Mouse (Mus musculus) adrenal gland, adult 18-20 months (tissue): ENCODE results near the gene Spag8. TPM values are rescaled to one million over a fixed set of nuclear protein-coding genes. Genes with fewer than 3 reads are reported as not detected.

Source experiments
- DNase-seq, 2 experiments: peaks; one replicate each; pipeline ENCODE4 v3.0.0; 2021 to 2022; ENCODE audit warnings: low spot score in 2 of 2
- total RNA-seq, 2 experiments: library from RNA; stranded (reverse); gene quantifications; 1 replicate in 1 of 2; 2 replicates in 1 of 2; pipeline ENCODE4 v1.2.3; 2021

Gene Spag8
- total RNA-seq, 2 experiments from 2014 or later, result 0.53 to 0.54 TPM

DNA sequence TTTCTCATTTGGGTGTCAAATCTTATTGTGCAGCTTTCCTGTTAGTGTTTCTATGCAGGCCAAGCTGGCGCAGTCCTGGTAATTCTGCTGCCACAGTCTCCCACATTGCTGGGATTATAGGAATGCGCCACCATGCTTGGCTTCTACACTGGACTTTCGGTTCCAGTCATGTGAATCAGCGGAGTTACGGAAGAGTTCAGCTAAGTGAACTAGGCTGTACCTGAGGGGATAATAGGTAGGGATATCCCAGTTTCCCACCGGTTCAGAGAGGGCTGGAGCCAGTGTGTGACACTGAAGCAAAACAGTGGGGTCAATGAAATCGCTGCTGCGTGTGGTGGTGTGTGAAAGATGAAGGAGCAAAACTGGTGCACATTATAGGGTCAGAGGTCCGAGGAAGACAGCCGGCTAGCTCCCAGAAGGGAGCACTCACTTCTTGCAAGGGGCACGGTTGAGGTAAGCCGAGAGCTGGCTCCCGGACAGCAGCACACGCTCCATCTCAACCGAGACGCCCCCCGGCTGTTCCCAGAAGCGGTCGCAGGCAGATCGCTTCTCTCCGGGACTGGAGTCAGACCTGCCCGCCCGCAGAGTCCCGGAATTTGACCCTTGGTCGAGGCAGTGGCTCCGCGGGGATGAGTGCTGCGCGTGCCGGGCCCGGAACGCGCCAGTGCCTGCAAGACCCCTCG is 2.4 kb upstream of the Spag8 start:
- DNase-seq, result no peak

DNA sequence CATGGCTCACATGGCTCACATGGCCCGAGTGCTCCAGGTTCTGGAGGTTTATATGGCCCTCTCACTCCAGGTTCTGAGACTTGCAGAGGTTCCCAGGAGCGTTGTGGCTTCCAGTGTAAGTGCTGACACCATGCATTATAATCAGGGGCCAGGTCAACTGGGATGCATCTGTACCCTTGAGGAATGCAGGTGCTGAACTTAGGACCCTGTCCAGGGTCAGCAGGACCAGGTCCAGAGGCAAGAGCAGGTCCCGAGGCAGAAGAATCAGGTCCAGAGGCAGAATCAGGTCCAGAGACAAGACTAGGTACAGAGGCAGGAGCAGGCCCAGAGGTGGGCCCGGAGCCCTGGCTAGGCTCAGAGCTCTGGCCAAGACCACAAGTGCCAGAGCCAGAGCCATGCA is 668 bp downstream of the Spag8 start:
- DNase-seq, result no peak

DNA sequence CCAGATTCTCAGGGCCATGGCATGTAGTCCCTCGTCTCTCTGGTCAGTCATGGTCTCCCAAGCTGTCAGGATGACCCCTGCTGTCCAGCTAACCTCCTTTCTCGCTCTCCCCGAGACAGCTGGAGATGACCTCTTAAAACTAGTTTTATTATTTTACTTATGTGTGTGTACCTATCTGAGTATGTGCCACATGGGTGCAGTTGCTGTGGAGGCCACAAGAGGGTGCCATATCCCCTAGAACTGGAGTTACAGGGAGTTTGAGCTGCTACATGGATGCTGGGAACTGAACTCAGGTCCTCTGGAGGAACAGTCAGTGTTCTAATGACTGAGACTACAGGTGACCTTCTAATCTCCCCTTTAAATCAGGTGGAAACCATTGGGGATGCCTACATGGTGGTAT is 3.6 kb downstream of the Spag8 start:
- no peak for DNase-seq

DNA sequence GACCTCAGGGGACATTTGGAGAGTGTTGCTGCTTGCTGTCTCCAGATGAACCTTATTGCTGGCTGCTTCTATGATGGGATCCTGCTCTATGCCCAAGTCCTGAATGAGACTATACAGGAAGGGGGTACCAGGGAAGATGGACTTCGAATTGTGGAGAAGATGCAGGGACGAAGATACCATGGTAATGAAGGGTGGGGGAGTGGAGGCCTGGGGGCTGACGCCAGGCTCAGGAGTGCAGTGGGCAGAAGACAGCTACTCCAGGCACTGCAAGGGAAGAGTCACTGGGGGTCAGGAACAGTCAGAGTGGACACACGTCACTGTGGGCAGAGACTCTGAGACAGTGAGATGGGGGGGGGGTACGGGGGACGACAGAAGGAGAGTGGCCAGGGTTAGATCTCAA is 12.9 kb downstream of the Spag8 start:
- peak in 1 of 2 experiments; percentile 13 for DNase-seq

DNA sequence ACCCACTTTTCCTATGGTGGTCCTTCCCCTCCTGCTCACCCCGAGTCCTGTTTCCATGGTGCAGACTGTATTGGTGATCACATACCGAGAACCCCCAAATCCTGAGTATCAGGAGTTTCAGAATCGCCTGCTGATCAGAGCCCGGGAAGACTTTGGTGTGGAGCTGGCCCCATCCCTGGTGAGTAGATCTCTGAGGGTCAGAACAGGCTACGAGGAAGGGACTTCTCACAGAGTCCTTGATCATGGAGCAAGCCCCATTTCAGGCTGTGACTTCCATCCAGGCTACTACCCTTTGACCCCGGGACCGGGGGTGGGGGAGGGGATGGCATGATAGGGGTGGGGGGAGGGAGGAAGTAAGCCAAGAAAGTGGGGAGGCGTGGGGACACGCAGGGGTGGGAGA is 13.3 kb downstream of the Spag8 start:
- DNase-seq, result no peak

DNA sequence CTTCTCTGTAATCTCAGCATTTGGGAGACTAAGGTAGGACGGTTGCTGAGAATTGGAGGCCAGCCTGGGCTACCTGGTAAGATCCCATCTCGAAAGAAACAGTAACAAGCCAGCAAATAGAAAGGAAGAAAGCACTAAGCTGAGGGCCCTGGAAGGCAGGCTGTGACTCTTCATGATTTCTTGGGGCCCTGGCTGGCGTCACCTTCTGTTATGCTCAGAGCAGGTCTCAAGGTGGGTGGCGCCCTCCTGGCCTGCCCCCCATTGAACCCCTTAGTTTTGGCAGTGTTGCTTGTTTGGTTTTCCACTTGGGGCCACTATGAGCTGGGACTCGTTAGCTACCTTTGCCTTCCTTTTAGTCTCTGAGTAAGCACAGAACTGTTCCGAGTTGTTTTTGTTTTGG is 16.6 kb downstream of the Spag8 start:
- DNase-seq, result peak in 1 of 2 experiments; percentile 7

DNA sequence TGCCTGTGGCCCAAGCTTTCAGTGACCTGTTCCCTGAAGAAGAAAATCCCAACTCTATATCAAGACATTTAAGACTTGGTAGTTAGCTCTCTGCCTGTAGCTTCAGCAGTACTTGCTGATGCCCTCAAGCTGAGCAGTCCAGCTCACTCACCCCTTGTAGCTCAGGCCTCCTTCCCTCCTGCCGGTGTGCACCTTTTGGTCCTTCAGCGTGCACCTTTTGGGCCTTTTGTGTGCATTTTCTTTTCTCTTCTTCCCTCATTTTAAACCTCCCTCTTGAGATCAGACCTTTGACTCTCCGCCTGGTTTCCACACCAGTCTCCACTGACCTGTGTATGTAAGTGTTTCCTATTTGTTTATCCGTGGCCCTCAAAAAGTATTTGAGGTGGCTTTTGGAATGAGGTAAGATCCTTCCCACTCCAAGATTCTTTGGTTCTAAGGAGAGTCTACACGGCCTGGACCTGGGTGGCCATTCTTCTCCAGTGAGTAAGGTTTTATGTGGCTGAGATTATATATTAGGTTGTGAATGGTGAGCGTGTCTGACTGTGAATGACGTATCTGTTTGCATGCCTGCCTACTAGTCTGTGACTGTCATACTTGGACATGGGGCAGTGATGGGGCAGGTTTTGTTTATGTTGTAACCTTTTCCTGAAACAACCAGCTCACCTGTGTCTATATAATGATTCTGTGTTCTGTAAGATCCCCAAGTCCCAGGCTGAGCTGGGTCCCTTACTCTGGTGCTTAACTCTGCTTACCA is 18.6 kb downstream of the Spag8 start:
- DNase-seq, result peak in 1 of 2 experiments; percentile 8

DNA sequence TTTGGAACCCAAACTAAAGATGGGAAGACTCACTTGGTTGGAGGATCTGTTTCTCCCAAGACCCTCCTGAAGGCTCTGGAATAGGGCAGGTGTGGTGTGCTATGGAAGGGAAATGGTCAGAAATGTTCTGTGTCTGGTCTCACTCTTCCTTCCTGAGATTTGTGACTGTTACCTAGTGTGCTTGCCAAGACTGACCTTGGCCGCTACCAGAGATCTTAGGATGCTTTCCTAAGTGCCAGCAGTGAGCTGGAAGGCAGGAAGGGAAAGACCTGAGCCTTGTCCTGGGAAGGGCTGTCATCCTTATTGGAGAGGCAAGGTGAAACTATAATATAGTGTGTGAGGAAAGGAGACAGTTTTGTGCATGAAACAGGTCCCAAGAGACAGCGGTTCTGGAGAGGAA is 19.7 kb downstream of the Spag8 start:
- DNase-seq, result peak in 1 of 2 experiments; percentile 14

DNA sequence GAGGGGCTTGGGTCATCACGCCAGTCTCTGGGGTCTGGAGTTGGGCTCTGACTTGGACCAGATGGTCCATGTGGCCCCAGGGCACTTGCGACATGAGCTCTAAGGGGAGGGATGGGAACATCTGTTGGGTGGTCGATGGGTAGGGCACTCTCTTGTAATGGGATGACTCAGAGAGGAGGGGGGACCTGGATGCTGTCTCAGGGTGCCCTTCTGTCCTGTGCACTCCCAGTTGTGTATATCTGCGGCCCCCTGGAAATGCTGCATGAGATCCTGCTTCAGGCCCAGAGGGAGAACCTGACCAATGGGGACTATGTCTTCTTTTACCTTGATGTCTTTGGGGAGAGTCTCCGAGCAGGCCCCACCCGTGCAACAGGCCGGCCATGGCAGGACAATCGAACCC is 20.1 kb downstream of the Spag8 start:
- DNase-seq, result peak in 1 of 2 experiments; percentile 21

DNA sequence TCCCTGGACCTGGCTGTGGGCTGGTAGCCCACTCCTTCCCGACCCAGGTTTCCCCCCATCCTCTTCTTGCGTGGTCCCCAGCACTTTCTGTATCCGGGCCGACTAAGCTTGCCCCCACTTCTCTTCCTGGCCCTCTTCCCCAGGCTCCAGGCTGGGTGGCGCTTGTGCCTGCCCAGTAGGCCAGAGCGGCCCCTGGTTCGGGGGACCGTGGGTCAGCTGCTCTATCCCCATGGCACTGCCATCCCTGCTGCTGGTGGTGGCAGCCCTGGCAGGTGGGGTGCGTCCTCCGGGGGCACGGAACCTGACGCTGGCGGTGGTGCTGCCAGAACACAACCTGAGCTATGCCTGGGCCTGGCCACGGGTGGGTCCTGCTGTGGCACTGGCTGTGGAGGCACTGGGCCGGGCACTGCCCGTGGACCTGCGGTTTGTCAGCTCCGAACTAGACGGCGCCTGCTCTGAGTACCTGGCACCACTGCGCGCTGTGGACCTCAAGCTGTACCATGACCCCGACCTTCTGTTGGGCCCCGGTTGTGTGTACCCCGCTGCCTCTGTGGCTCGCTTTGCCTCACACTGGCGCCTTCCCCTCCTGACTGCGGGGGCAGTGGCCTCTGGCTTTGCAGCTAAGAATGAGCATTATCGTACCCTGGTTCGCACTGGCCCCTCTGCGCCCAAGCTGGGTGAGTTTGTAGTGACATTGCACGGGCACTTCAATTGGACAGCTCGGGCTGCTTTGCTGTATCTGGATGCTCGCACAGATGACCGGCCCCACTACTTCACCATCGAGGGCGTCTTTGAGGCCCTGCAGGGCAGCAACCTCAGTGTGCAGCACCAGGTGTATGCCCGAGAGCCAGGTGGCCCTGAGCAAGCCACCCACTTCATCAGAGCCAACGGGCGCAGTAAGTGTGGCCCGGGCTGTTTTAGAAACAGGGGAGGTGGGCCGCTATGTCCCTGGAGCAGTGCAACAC is 21.2 kb downstream of the Spag8 start:
- DNase-seq, result peak in 1 of 2 experiments; percentile 26

DNA sequence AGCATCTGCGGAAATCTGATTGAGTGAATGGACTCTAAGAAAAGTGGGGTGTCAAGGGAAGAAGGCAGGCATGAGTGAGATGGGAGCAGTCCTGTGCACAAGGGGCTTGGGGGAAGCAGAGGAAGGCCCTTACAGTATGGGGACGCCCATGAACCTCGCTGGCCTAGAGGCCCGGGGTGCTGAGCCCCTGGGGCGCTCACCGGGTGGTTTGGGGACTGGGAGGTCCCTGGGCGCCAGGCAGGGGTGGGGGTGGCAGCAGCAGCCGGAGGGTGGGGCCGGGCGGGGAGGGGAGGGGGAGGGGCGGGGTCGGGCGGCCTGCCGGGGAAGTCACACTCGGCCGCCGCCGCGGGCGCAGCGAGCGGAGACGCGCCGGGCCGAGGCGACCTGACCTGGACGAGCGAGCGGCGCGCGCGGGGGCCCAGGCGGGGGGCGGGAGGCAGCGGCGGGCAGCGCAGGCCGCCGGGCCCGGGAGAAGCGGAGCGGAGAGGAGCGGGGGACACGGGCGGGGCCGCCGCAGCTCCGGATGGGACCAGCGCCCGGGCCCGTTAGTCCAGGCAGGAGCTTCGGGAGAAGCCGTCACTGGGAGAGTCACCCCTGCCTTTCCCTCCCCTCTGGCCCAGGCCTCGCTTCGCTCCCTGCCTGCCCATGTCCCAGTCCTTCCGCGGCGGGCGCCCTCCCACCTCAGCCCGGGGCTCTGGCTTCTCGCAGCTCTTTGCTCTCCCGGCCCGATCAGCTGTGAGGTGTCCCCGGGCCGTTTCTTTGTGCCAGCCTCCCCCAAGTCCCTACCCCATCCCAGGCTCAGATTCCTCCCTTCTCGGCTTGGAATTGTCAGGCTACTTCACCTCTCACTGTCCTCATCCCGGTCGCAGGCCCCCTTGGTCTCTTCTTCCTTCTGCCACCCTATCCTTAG is 22.1 kb downstream of the Spag8 start, which contains the start of gene Npr2:
Npr2 (plus strand) TSS at position 890 of the 910 bp plus-strand sequence.
- peak; percentile 54 to 70 for DNase-seq

DNA sequence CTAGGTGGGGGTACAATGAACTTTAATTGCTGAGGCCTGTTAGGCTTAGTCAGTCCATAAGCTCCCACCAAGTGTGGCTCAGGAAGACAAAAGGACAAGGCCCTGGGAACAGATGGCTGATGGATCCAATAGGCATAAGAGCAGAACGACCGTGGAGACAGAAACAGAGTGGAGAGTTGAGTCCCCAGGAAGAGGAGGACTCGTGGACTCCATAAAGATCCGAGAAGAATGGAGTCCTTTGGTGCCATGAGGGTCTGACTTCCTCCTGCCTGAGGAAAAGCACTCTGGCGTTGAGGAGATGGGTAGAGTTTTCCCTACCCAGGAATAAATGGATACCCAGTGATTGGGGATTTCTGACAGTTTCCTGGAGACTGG is 22.7 kb downstream of the Spag8 start:
- DNase-seq, result no peak

DNA sequence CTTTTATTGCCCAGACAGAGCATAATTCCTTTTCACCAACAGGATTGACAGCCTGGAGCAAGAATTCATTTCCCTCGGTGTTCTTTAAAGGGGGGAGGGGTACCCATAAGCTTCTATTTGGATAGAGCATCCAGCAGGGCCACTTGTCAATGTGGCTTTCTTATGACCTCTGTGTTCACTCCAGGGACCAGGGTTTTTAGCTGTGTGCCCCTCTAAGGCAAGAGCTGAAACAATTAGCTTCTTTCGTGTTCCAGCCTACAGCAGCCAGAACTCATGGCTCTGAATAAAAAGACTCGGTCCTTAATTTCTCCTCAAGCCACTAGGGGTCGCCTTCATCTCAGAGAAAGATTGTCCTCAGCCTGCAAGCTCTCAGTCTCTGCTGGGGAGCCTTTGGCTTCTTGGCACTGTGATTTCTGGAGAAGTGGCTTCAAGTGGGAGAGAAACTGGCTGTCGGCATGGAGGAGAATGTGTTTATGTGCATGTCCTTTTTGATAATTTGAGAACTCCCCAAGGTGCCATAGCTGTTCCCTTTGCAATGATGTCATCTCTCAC is 23.3 kb downstream of the Spag8 start:
- peak; percentile 66 to 75 for DNase-seq

DNA sequence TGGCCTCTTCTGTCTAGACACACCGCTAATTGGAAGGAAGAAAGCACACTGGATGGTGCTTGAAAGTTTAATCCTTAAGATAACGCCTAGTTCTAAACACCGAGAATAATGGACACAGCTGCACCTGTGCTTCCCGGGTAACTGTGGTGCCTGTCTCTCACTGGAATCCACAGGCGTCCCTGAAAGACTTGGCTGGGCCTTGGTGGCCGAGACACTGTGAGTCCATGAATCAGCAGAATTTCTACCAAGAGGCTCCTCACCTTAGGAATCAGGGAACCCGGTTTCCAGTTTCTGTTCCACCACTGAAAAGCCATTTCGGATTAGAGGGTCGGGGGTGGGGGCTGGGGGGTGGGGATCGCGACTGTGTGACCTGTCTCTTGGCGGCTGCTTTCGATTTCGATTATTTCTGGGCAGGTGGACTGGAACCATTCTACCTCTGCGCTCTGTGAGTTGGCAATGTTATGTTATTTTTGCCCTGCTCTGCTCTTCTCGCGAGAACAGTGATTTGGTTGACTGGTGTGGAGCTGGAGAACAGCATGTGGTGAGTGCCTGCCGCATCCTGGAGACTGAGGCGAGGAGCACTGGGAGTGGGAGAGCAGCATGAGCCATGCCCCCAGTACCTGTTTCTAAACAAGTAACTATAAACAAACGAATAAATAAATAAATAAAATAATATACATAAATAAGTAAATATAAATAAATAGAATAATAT is 24.1 kb downstream of the Spag8 start:
- no peak for DNase-seq

DNA sequence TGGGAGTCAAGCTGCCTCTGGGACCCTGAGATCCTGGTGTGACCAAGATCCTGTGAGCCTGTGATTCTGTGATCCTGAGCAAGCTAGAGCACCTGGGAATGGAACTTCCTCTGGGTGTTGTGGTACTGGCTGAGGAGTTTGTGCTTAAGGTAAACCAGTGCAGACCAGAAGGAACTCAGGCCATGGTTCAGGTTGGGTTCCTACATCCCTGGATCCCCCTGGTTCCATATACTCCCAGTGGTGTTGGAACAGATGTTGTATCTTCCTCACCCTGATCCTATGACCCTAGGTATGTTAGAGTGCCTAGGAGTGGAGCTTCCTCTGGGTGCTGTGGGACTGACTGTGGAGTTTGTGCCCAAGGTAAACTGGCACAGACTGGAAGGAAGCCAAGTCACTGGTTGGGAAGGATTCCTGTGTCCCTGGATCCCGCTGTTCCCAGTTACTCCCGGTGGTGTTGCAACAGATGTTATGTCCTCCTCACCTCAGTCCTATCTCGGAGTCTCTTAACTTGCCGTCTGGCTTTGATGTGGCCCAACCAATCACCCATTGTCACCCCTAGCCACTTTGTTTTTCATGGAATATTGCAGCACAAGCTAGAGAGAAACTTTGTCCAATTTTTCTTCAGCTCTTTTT is 33.1 kb downstream of the Spag8 start:
- no peak for DNase-seq

DNA sequence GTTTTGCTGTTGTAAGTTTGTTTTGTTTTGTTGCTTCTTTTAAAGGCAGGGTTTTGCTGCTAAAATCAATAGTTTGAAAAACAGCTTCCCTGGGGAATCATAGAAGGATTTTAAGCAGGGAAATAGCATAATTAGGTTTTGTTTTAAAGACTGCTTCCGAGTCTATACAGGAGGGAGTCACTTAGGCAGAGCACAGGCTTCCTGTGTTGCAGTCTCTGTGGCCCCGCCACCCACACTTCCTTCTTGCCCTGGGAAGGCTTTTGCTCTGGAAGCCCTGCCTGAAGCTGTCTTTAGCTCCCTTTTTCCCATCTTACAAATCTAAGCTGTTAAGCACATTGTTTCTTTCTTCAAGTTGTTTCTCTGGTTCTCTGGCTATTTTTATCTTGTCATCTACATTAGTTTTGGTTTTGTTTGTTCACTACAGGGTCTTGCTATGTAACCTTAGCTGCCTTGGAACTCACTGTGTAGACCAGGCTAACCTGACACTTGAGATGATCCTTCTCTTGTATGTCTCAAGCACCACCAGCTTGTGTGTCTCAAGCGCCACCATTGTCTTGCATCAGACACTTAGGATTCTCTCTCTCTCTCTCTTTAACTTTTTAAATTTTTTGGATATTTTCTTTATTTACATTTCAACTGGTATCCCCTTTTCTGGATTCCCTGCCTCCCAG is 40.2 kb downstream of the Spag8 start:
- DNase-seq, result no peak

DNA sequence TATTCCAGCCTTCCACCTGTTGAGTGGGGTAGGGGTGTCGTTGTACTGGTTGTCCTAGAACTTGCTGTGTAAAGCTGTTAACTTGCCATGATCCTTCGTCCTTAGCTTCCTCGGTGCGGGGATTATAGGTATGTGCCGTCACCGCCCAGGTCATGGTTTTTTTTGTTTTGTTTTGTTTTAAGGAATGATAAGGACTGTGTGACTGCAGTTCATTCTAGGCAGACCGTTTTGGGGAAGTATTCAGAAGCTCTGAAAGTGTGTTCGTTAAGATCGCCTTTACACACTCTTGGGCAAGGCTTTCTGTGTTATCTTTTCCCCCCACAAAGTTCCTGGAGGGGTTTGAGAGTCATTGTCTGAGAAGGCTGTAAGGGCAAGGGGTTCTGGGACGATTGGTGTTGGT is 40.9 kb downstream of the Spag8 start:
- no peak for DNase-seq
